Mouse (Mus musculus) urinary bladder, postnatal 0 days (tissue): ENCODE results near the gene Rhof. TPM values are rescaled to one million over a fixed set of nuclear protein-coding genes. Genes with fewer than 3 reads are reported as not detected.

Experiments used
- polyA plus RNA-seq: library from polyadenylated mRNA; unstranded; fragments of >200 nt; fragmentation: Nextera tagmentation; extraction: Ambion mirVana; gene quantifications from 2 replicates; pipeline ENCODE4 v1.2.1, GENCODE M21; 2015

The Rhof gene
- polyA plus RNA-seq: 0.91 and 1.3 TPM in 2 replicates

GRCm38 (mm10) chr5:123132308-123133071 lies at the start of gene Rhof:
Rhof (minus strand) TSS chr5:123132692.

GRCm38 (mm10) chr5:123169284-123169683 lies 36.8 kb upstream of the Rhof start, which contains the start of gene Psmd9:
Psmd9 (plus strand) TSS chr5:123169413.

GRCm38 (mm10) chr5:123142161-123143157 lies 10.0 kb upstream of the Rhof start, which contains the start of gene Setd1b:
Setd1b (plus strand) TSS chr5:123142193.

GRCm38 (mm10) chr5:123068115-123068514 lies 64.4 kb downstream of the Rhof start, which contains the start of gene Tmem120b:
Tmem120b (plus strand) TSS chr5:123068415.

Other genes with a start within 250 kb of the Rhof start
- 15.1 and 16.0 TPM in 2 replicates for gene Kdm2b, start 142.9 kb downstream of the Rhof start, polyA plus RNA-seq
- 22.4 and 23.5 TPM in 2 replicates for gene Orai1, start 117.6 kb downstream of the Rhof start, polyA plus RNA-seq
- gene Morn3, start 85.7 kb downstream of the Rhof start, polyA plus RNA-seq: not detected in 2 replicates
- 10.6 and 11.9 TPM in 2 replicates for gene Tmem120b, start 64.3 kb downstream of the Rhof start, polyA plus RNA-seq
- 4.1 and 4.7 TPM in 2 replicates for gene Setd1b, start 9.5 kb upstream of the Rhof start, polyA plus RNA-seq
- 50.2 and 52.0 TPM in 2 replicates for gene Psmd9, start 36.7 kb upstream of the Rhof start, polyA plus RNA-seq
- gene Hpd, start 50.0 kb upstream of the Rhof start, polyA plus RNA-seq: 0.15 and 0.37 TPM in 2 replicates
- gene Wdr66, start 119.4 kb upstream of the Rhof start, polyA plus RNA-seq: 0.69 and 0.75 TPM in 2 replicates
- 5.1 and 5.6 TPM in 2 replicates for gene Bcl7a, start 211.1 kb upstream of the Rhof start, polyA plus RNA-seq